Mouse (Mus musculus) liver, embryonic 16.5 days (tissue): Measurements from ENCODE around the gene Fam84a. TPM values are rescaled to one million over a fixed set of nuclear protein-coding genes. Genes with fewer than 3 reads are reported as not detected.
A peak's percentile ranks its signal among the peaks of the same experiment; 100 is the strongest.

Experiments
- ATAC-seq: fragments of 200-750 bp; cut with Nextera tagmentation; 2 replicates; pipeline ENCODE4 v1.8.0; 2017; ENCODE audit warnings: low read depth, mild to moderate bottlenecking, moderate number of reproducible peaks, moderate library complexity
- H3K27ac ChIP-seq: fragments of 300-500 bp; sonication (generic); 2 replicates; pipeline ENCODE4 v1.5.1; 2014; ENCODE audit warnings: mild to moderate bottlenecking, low read length
- H3K27me3 ChIP-seq: fragments of 300-500 bp; sonication (generic); 2 replicates; pipeline ENCODE4 v1.6.1; 2014; ENCODE audit warnings: low read depth, low read length, mixed read lengths; ENCODE audit not compliant: control insufficient read depth, insufficient read depth
- H3K36me3 ChIP-seq: fragments of 300-500 bp; sonication (generic); 2 replicates; pipeline ENCODE4 v1.6.1; 2014; ENCODE audit warnings: mild to moderate bottlenecking; ENCODE audit not compliant: control insufficient read depth, insufficient read depth
- H3K4me1 ChIP-seq: fragments of 300-500 bp; sonication (generic); 2 replicates; pipeline ENCODE4 v1.6.1; 2014; ENCODE audit warnings: low read depth, low read length, mixed read lengths; ENCODE audit not compliant: control insufficient read depth
- H3K4me2 ChIP-seq: fragments of 300-500 bp; sonication (generic); 2 replicates; pipeline ENCODE4 v1.6.1; 2014; ENCODE audit warnings: low read depth, low read length, mixed read lengths
- H3K4me3 ChIP-seq: fragments of 300-500 bp; sonication (generic); 2 replicates; pipeline ENCODE4 v1.5.1; 2014; ENCODE audit warnings: low read depth, mild to moderate bottlenecking, low read length
- H3K9ac ChIP-seq: fragments of 300-500 bp; sonication (generic); 2 replicates; pipeline ENCODE4 v1.6.1; 2014; ENCODE audit warnings: low read depth, low read length
- H3K9me3 ChIP-seq: fragments of 300-500 bp; sonication (generic); replicated peaks from 2 replicates; pipeline ENCODE4 v1.6.1; 2016; ENCODE audit warnings: low read length; ENCODE audit not compliant: control insufficient read depth
- WGBS: fragments of 180-500 bp; shearing (Covaris S2); extraction: QIAGEN DNeasy Blood & Tissue Kit; methylation state at CpG from one replicate; pipeline ENCODE4 v1.1.7; 2014; ENCODE audit not compliant: insufficient replicate concordance; 5-methylcytosine and 5-hydroxymethylcytosine counted together
- polyA plus RNA-seq: library from polyadenylated mRNA; unstranded; fragments of >200 nt; fragmentation: Nextera tagmentation; extraction: Ambion mirVana; gene quantifications from 2 replicates; pipeline ENCODE4 v1.2.1, GENCODE M21; 2015

Gene Fam84a
- polyA plus RNA-seq, 1 experiment from 2014 or later = 1.4 TPM

DNA sequence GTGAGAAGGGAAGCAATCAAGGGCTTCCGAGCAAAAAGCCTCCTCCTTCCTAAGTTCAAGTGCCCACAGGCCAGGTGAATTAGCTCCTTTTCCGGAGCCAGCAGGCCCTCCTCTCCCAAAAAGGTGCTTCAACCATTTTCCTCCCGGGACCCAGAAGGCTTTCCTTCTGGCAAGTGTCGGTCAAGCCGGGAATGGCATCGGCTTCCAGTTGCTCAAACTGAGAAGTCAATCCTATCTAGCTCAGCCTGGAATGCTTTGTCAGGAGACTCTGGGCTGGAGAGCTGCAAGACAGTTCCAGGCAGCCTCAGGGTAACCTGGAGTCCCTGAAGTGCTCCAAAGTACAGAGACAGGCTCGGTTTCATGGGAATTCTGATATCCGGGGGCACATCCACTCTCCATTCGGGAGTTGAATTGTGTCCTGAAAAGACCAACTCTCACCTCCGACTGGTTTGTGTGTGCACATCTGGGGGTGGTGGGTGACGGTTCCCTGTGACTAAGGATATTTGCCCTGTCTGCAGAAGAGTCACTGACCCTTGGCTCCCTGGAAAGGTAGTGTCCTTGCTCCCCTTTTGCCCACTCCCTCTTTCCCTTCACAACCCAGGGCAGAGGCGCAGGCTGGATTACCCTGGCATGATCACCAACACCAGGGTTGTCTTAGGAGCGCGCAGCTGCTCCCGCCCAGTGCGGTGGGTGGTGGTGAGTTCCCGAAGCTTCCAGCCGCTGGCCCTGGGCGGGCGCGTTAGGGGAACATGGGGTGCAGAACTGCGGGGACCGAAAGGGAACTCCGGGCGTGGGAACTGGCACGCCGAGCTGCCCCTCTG, 2.6 kb downstream of the Fam84a start:
- WGBS = 7% methylated on average over 27 of the region's 27 CpGs
- H3K27me3 ChIP-seq = peaks cover 35% of the 10 kb centered on the region
- H3K36me3 ChIP-seq = no peaks in the 10 kb centered on the region

GRCm38 (mm10) chr12:14137046-14137445, 14.8 kb downstream of the Fam84a start:
- no peaks in the 10 kb centered on the region for H3K36me3 ChIP-seq

More for the DNA sequence above, 2.6 kb downstream of the Fam84a start:
- no peak overlapping the region for H3K9ac ChIP-seq
- no peaks in the 10 kb centered on the region for H3K4me1 ChIP-seq
- H3K4me2 ChIP-seq = peak overlapping the region; percentile 58
- no peak overlapping the region for H3K27ac ChIP-seq
- H3K9me3 ChIP-seq = no peaks in the 10 kb centered on the region
- no peak for ATAC-seq
- H3K4me3 ChIP-seq = peak overlapping the region; percentile 34; the same call in 1 of the 2 replicates

GRCm38 (mm10) chr12:14114730-14115129, 37.1 kb downstream of the Fam84a start:
- Histone ChIP-seq H3K9ac (no peak overlapping the region), H3K4me2 (no peak overlapping the region), H3K27ac (no peak overlapping the region), H3K4me3 (no peak overlapping the region), H3K36me3 (no peaks in the 10 kb centered on the region), H3K9me3 (no peaks in the 10 kb centered on the region), H3K4me1 (no peaks in the 10 kb centered on the region), H3K27me3 (no peaks in the 10 kb centered on the region)
- ATAC-seq = no peak
- 63% methylated on average over 6 of the region's 6 CpGs for WGBS

More at GRCm38 (mm10) chr12:14137046-14137445, 14.8 kb downstream of the Fam84a start:
- Histone ChIP-seq H3K27me3 (no peaks in the 10 kb centered on the region), H3K4me1 (no peaks in the 10 kb centered on the region), H3K4me2 (no peak overlapping the region), H3K9ac (no peak overlapping the region), H3K27ac (no peak overlapping the region), H3K4me3 (no peak overlapping the region), H3K9me3 (no peaks in the 10 kb centered on the region)
- WGBS = 29% methylated on average over 1 of the region's 1 CpGs
- ATAC-seq = no peak

DNA sequence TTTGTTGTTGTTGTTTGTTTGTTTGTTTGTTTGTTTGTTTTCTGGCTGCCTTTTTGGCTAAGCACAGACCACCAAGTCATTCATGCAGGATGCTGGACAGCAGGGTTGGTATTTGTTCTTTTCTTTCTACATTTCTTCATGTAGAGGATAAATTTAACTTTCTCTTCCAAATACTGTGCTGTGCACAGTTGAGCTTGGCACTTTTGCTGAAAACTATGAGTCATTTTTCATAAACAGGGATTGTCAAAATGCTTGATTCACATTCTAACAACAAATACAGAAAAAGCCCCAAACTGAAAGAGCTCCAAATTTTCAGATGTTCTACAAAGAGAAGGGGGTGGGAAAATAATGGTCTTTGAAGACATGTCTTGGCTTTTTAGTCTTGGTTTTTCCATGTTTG, 54.9 kb downstream of the Fam84a start:
- H3K4me1 ChIP-seq = no peaks in the 10 kb centered on the region
- H3K4me2 ChIP-seq = no peak overlapping the region
- H3K36me3 ChIP-seq = no peaks in the 10 kb centered on the region
- no peaks in the 10 kb centered on the region for H3K27me3 ChIP-seq
- H3K9me3 ChIP-seq = no peaks in the 10 kb centered on the region
- no peak overlapping the region for H3K9ac ChIP-seq
- no peak overlapping the region for H3K4me3 ChIP-seq
- ATAC-seq = no peak
- no peak overlapping the region for H3K27ac ChIP-seq
